Mouse (Mus musculus) spleen, adult 2 months (tissue): ENCODE results near the gene Sardh. TPM values are rescaled to one million over a fixed set of nuclear protein-coding genes. Genes with fewer than 3 reads are reported as not detected.

ENCODE experiments used
- DNase-seq, 2 experiments: peaks; one replicate each; pipeline versions ENCODE4 v3.0.0 to v3.0.0-alpha.2; 2012 to 2021; ENCODE audit warnings: low spot score in 2 of 2, low read depth in 1 of 2
- H3K27ac ChIP-seq: fragments of 200-500 bp; 2 replicates; pipeline ENCODE4 v1.5.1; 2012; ENCODE audit warnings: low read length, inconsistent platforms; ENCODE audit not compliant: insufficient read depth
- H3K27me3 ChIP-seq: fragments of 200-500 bp; 2 replicates; pipeline ENCODE4 v1.6.1; 2012; ENCODE audit warnings: mild to moderate bottlenecking, moderate library complexity, low read length, inconsistent platforms; ENCODE audit not compliant: control insufficient read depth, insufficient read depth
- H3K36me3 ChIP-seq: fragments of 200-500 bp; 2 replicates; pipeline ENCODE4 v1.6.1; 2012; ENCODE audit warnings: mild to moderate bottlenecking, low read length, inconsistent platforms; ENCODE audit not compliant: control insufficient read depth, insufficient read depth
- H3K4me1 ChIP-seq: fragments of 200-500 bp; 2 replicates; pipeline ENCODE4 v1.6.1; 2011; ENCODE audit warnings: inconsistent platforms; ENCODE audit not compliant: control insufficient read depth, insufficient read depth, insufficient read length
- H3K4me3 ChIP-seq: fragments of 200-500 bp; 2 replicates; pipeline ENCODE4 v1.5.1; 2011; ENCODE audit warnings: mild to moderate bottlenecking, inconsistent platforms; ENCODE audit not compliant: insufficient read depth, insufficient read length; ENCODE audit errors: extremely low read depth
- CTCF ChIP-seq: fragments of 200-500 bp; IDR thresholded peaks from 2 replicates; pipeline ENCODE4 v1.5.1; 2011; ENCODE audit warnings: mild to moderate bottlenecking, inconsistent platforms; ENCODE audit not compliant: insufficient read depth, insufficient read length, insufficient replicate concordance; ENCODE audit errors: extremely low read depth
- POLR2A ChIP-seq: fragments of 200-500 bp; IDR thresholded peaks from 2 replicates; pipeline ENCODE4 v1.6.1; 2011; ENCODE audit warnings: low read depth, low read length, inconsistent platforms
- WGBS: fragments of 180-500 bp; shearing (Covaris S2); methylation state at CpG from one replicate; pipeline ENCODE4 v1.1.7; 2018; 5-methylcytosine and 5-hydroxymethylcytosine counted together
- polyA plus RNA-seq: library from polyadenylated mRNA; depleted of rRNA; stranded (reverse); fragments of >200 nt; gene quantifications from 2 replicates; pipeline ENCODE4 v1.2.3, GENCODE M21; 2012

The Sardh gene
- polyA plus RNA-seq, 1 experiment = 9.4 TPM

GRCm38 (mm10) chr2:27281771-27282170, 33.6 kb upstream of the Sardh start:
- TF ChIP-seq CTCF (no peak), POLR2A (no peak)
- no peaks in the 10 kb centered on the region for H3K4me1 ChIP-seq
- H3K36me3 ChIP-seq = peaks cover 25% of the 10 kb centered on the region
- no peak overlapping the region for H3K4me3 ChIP-seq
- DNase-seq = no peak
- H3K27ac ChIP-seq = no peak overlapping the region
- 93% methylated on average over 9 of the region's 9 CpGs for WGBS
- no peaks in the 10 kb centered on the region for H3K27me3 ChIP-seq

- peak; percentile 38 to 70 for DNase-seq
- H3K4me1 ChIP-seq = no peaks in the 10 kb centered on the region
- no peak overlapping the region for H3K4me3 ChIP-seq
- peak; percentile 74; the same call in 1 of the 2 replicates for TF ChIP-seq CTCF
- TF ChIP-seq POLR2A = no peak
- H3K27ac ChIP-seq = no peak overlapping the region
- 66% methylated on average over 13 of the region's 13 CpGs for WGBS
- H3K27me3 ChIP-seq = no peaks in the 10 kb centered on the region
- H3K36me3 ChIP-seq = peaks cover 28% of the 10 kb centered on the region
Measured at GRCm38 (mm10) chr2:27280920-27281611, 32.9 kb upstream of the Sardh start.

GRCm38 (mm10) chr2:27278859-27279258, 30.7 kb upstream of the Sardh start:
- H3K4me1 ChIP-seq = no peaks in the 10 kb centered on the region
- H3K27ac ChIP-seq = no peak overlapping the region
- no peaks in the 10 kb centered on the region for H3K27me3 ChIP-seq
- no peak for DNase-seq
- WGBS = 89% methylated on average over 7 of the region's 7 CpGs
- no peak overlapping the region for H3K4me3 ChIP-seq
- peaks cover 34% of the 10 kb centered on the region for H3K36me3 ChIP-seq
- TF ChIP-seq CTCF (no peak), POLR2A (no peak)

- H3K4me1 ChIP-seq = no peaks in the 10 kb centered on the region; the same call in 1 of the 2 replicates
- H3K27ac ChIP-seq = no peak overlapping the region
- H3K36me3 ChIP-seq = peaks cover 52% of the 10 kb centered on the region
- H3K4me3 ChIP-seq = no peak overlapping the region
- WGBS = 73% methylated on average over 2 of the region's 2 CpGs
- no peak for DNase-seq
- TF ChIP-seq POLR2A (no peak), CTCF (no peak)
- no peaks in the 10 kb centered on the region for H3K27me3 ChIP-seq
Measured at GRCm38 (mm10) chr2:27268325-27268724, 20.2 kb upstream of the Sardh start.

GRCm38 (mm10) chr2:27265819-27266218, 17.7 kb upstream of the Sardh start:
- Histone ChIP-seq H3K4me1 (no peaks in the 10 kb centered on the region; the same call in 1 of the 2 replicates), H3K4me3 (no peak overlapping the region), H3K27me3 (no peaks in the 10 kb centered on the region), H3K27ac (peak overlapping the region; percentile 73), H3K36me3 (peaks cover 49% of the 10 kb centered on the region)
- peak in 1 of 2 experiments; percentile 23 for DNase-seq
- 25% methylated on average over 3 of the region's 3 CpGs for WGBS
- no peak for TF ChIP-seq POLR2A

- DNase-seq = no peak
- Histone ChIP-seq H3K27ac (no peak overlapping the region), H3K36me3 (peaks cover 31% of the 10 kb centered on the region), H3K4me3 (no peak overlapping the region), H3K27me3 (no peaks in the 10 kb centered on the region), H3K4me1 (no peaks in the 10 kb centered on the region; the same call in 1 of the 2 replicates)
- no peak for TF ChIP-seq POLR2A
- no peak for TF ChIP-seq CTCF
- 90% methylated on average over 4 of the region's 4 CpGs for WGBS
Measured at GRCm38 (mm10) chr2:27262984-27263383, 14.8 kb upstream of the Sardh start.

- no peak overlapping the region for H3K27ac ChIP-seq
- DNase-seq = no peak
- H3K36me3 ChIP-seq = no peaks in the 10 kb centered on the region
- no peaks in the 10 kb centered on the region for H3K27me3 ChIP-seq
- no peaks in the 10 kb centered on the region for H3K4me1 ChIP-seq
- H3K4me3 ChIP-seq = no peak overlapping the region
- TF ChIP-seq POLR2A (no peak), CTCF (no peak)
Measured at GRCm38 (mm10) chr2:27251434-27251833, 3.3 kb upstream of the Sardh start.
